Comparison of ENCODE assay signal across 14 mouse cellular contexts in the genomic region with DNA sequence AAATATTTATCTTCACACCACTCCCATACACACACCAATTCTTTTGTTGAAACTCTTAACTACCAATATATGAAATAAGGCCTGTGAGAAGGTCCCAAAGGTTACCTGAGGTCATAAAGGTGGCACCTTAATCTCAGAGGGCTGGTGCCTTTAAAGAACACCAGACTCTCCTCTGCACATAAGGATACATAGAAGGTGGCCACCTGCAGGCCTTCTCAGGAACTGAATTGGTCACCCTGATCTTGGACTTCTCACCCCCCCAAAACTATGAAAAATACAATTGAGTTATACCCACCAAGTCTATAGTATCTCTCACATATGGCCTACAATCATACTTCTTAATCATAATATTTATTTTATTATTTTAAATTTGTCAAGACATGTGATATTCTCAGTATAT. TPM values are rescaled to one million over a fixed set of nuclear protein-coding genes. Genes with fewer than 3 reads are reported as not detected.
A peak's percentile ranks its signal among the peaks of the same experiment; 100 is the strongest.
DNase-seq lines count a peak whose midpoint lies in the region; ATAC-seq and TF ChIP-seq lines count a peak whose summit lies in the region.
"Had no signal": no experiment of that assay in that cellular context is flagged by ENCODE, and none has a peak within 500 bp of the region (broad histone marks: within the 10 kb centered on the region; RNA-seq: fewer than 3 reads in every experiment).

No protein-coding gene starts in this region.

- TF ChIP-seq EP300 in heart, adult 2 months (IDR thresholded peaks at IDR 0.05; ENCODE audit: insufficient read depth, low read depth, low read length): no peak
- TF ChIP-seq EP300 in MEL (IDR thresholded peaks at IDR 0.05; ENCODE audit: low read depth in 1 of 2, low read length in 2 of 2): no peak

- TF ChIP-seq RAD21 in MEL (IDR thresholded peaks at IDR 0.05; ENCODE audit: low read depth, low read length): peak; percentile 30

- no peaks in the 10 kb centered on the region for H3K9me3 ChIP-seq in lung, embryonic 14.5 days (ENCODE audit: low read depth, low read length)
- H3K9me3 ChIP-seq in MEL (replicated peaks; ENCODE audit: insufficient read depth, low read length): no peaks in the 10 kb centered on the region
- H3K9me3 ChIP-seq: embryonic facial prominence, embryonic 13.5 days; heart, embryonic 15.5 days; limb, embryonic 13.5 days; midbrain, embryonic 12.5 days had no signal

- no peaks in the 10 kb centered on the region for H3K79me2 ChIP-seq in heart, adult 2 months (replicated peaks; ENCODE audit: control insufficient read depth, insufficient read depth, low read length)
- H3K79me2 ChIP-seq in MEL (ENCODE audit: control insufficient read depth, insufficient read depth, low read length, poor library complexity): no peaks in the 10 kb centered on the region

- no peaks in the 10 kb centered on the region for H3K36me3 ChIP-seq in heart, adult 2 months (ENCODE audit: control insufficient read depth, insufficient read depth, low read length)
- no peaks in the 10 kb centered on the region for H3K36me3 ChIP-seq in lung, embryonic 14.5 days (ENCODE audit: insufficient read depth)
- no peaks in the 10 kb centered on the region for H3K36me3 ChIP-seq in MEL (ENCODE audit: control insufficient read depth in 1 of 2, insufficient read depth in 2 of 2, low read length in 2 of 2)
- H3K36me3 ChIP-seq: heart, embryonic 15.5 days; midbrain, embryonic 12.5 days had no signal

- intact Hi-C loops in heart, adult 2 months (cut with DNase I): no loop called here
- intact Hi-C loops in heart, postnatal 25 days (cut with DNase I): loop anchor here (10.0 kb wide), 1 partner anchor 264 kb away; no protein-coding TSS in a partner anchor

- H3K27ac ChIP-seq in heart, adult 2 months: no peak overlapping the region
- no peak overlapping the region for H3K27ac ChIP-seq in lung, embryonic 14.5 days (ENCODE audit: low read depth)
- H3K27ac ChIP-seq in MEL (ENCODE audit: control insufficient read depth, low read depth, low read length): no peak overlapping the region
- H3K27ac ChIP-seq: embryonic facial prominence, embryonic 13.5 days; heart, embryonic 15.5 days; limb, embryonic 13.5 days; midbrain, embryonic 12.5 days had no signal

- H3K4me2 ChIP-seq in lung, embryonic 14.5 days: no peak overlapping the region
- H3K4me2 ChIP-seq: embryonic facial prominence, embryonic 13.5 days; heart, embryonic 15.5 days; limb, embryonic 13.5 days; midbrain, embryonic 12.5 days had no signal

- no peak overlapping the region for H3K4me3 ChIP-seq in heart, adult 2 months
- H3K4me3 ChIP-seq in lung, embryonic 14.5 days (ENCODE audit: low read depth, low read length): no peak overlapping the region
- H3K4me3 ChIP-seq in lung, adult 2 months (replicated peaks; ENCODE audit: extremely low read depth, low read depth, low read length): no peak overlapping the region
- H3K4me3 ChIP-seq in MEL (ENCODE audit: control insufficient read depth in 1 of 2, insufficient read depth in 1 of 2, low read depth in 2 of 2, low read length in 2 of 2): no peak overlapping the region
- H3K4me3 ChIP-seq: embryonic facial prominence, embryonic 13.5 days; heart, embryonic 15.5 days; limb, embryonic 13.5 days; midbrain, embryonic 12.5 days had no signal

- ATAC-seq in lung, embryonic 14.5 days (ENCODE audit: insufficient read depth): no peak
- ATAC-seq in megakaryocyte, adult 5-6 weeks (ENCODE audit: poor library complexity, severe bottlenecking): peak; percentile 68
- ATAC-seq in cerebellum, adult (ENCODE audit: insufficient number of reproducible peaks, low FRiP score, low TSS enrichment): no peak

- H3K4me1 ChIP-seq in heart, adult 2 months (ENCODE audit: control insufficient read depth, insufficient read depth, low read length): no peaks in the 10 kb centered on the region
- no peaks in the 10 kb centered on the region for H3K4me1 ChIP-seq in lung, embryonic 14.5 days (ENCODE audit: insufficient read depth)
- H3K4me1 ChIP-seq in lung, adult 2 months (ENCODE audit: control insufficient read depth, insufficient read depth, low read length): no peaks in the 10 kb centered on the region
- no peaks in the 10 kb centered on the region for H3K4me1 ChIP-seq in MEL (ENCODE audit: control insufficient read depth in 1 of 2, insufficient read depth in 2 of 2, low read length in 2 of 2)
- H3K4me1 ChIP-seq: embryonic facial prominence, embryonic 13.5 days; heart, embryonic 15.5 days; limb, embryonic 13.5 days; midbrain, embryonic 12.5 days had no signal

- H3K27me3 ChIP-seq in heart, adult 2 months (ENCODE audit: control insufficient read depth, insufficient read depth, low read length): no peaks in the 10 kb centered on the region
- no peaks in the 10 kb centered on the region for H3K27me3 ChIP-seq in lung, embryonic 14.5 days (ENCODE audit: insufficient read depth, low read length)
- H3K27me3 ChIP-seq in MEL (ENCODE audit: control insufficient read depth in 1 of 2, insufficient read depth in 2 of 2, low read length in 2 of 2): no peaks in the 10 kb centered on the region
- H3K27me3 ChIP-seq: embryonic facial prominence, embryonic 13.5 days; heart, embryonic 15.5 days; limb, embryonic 13.5 days; midbrain, embryonic 12.5 days had no signal

- peak; percentile 71 for TF ChIP-seq CTCF in heart, adult 2 months (IDR thresholded peaks at IDR 0.05)
- TF ChIP-seq CTCF in lung, embryonic 14.5 days (IDR thresholded peaks at IDR 0.05; ENCODE audit: low read depth): peak; percentile 50
- TF ChIP-seq CTCF in lung, adult 2 months (IDR thresholded peaks at IDR 0.05; ENCODE audit: insufficient read depth, low read length): no peak
- peak; percentile 28 to 52 (median 34); a peak in 4 of 6 replicates for TF ChIP-seq CTCF in MEL (IDR thresholded peaks at IDR 0.05 in 2 of 3, conservative IDR thresholded peaks at IDR 0.05 in 1 of 3; ENCODE audit: control insufficient read depth in 1 of 3, insufficient read depth in 1 of 3, low read depth in 2 of 3, low read length in 3 of 3, poor library complexity in 1 of 3, severe bottlenecking in 1 of 3)

- no peak for TF ChIP-seq POLR2A in heart, adult 2 months (IDR thresholded peaks at IDR 0.05; ENCODE audit: insufficient read depth, low read depth, low read length)
- TF ChIP-seq POLR2A in lung, adult 2 months (IDR thresholded peaks at IDR 0.05; ENCODE audit: borderline replicate concordance, extremely low read depth, low read depth, low read length): no peak
- TF ChIP-seq POLR2A in MEL (IDR thresholded peaks at IDR 0.05; ENCODE audit: control insufficient read depth in 1 of 2, insufficient read depth in 1 of 2, low read depth in 1 of 2, low read length in 2 of 2, poor library complexity in 1 of 2): no peak

- no peak for DNase-seq in heart, adult 2 months
- DNase-seq in heart, postnatal 25 days (ENCODE audit: low spot score): no peak
- peak; percentile 25 for DNase-seq in lung, embryonic 14.5 days
- DNase-seq in lung, adult 2 months: no peak
- peak; percentile 28 for DNase-seq in MEL (ENCODE audit: low read depth, low spot score)
- DNase-seq in urinary bladder, postnatal 14 days (ENCODE audit: low spot score): no peak
- DNase-seq: adrenal gland, adult 8-10 months; cerebellum, adult 2 months had no signal

- no peak overlapping the region for H3K9ac ChIP-seq in heart, adult 2 months (ENCODE audit: low read depth, low read length)
- H3K9ac ChIP-seq in lung, embryonic 14.5 days: no peak overlapping the region
- no peak overlapping the region for H3K9ac ChIP-seq in MEL (ENCODE audit: control insufficient read depth, low read depth, low read length, poor library complexity, severe bottlenecking)
- H3K9ac ChIP-seq: embryonic facial prominence, embryonic 13.5 days; heart, embryonic 15.5 days; limb, embryonic 13.5 days; midbrain, embryonic 12.5 days had no signal

TF ChIP-seq in MEL, 35 proteins besides CTCF, POLR2A, EP300 and RAD21:
- no peak for TF ChIP-seq MAZ (IDR thresholded peaks at IDR 0.05; ENCODE audit: low read depth, low read length)
- no peak for TF ChIP-seq E2F4 (IDR thresholded peaks at IDR 0.05; ENCODE audit: borderline replicate concordance, low read depth, low read length)
- no peak for TF ChIP-seq USF1 (IDR thresholded peaks at IDR 0.05; ENCODE audit: low read depth, low read length)
- no peak for TF ChIP-seq ZNF384 (IDR thresholded peaks at IDR 0.05; ENCODE audit: low read depth, low read length)
- no peak for TF ChIP-seq JUND (IDR thresholded peaks at IDR 0.05; ENCODE audit: low read depth, low read length)
- peak; percentile 61 for TF ChIP-seq SMC3 (IDR thresholded peaks at IDR 0.05; ENCODE audit: low read depth, low read length)
- no peak for TF ChIP-seq RCOR1 (IDR thresholded peaks at IDR 0.05; ENCODE audit: low read depth, low read length)

RNA-seq across cellular contexts. Expression of a gene that starts 43.3 kb away (rescaled TPM):
- 100 to 1,000 TPM in 1 of 2 experiments, 10 to 100 TPM in 1; 97.9 to 124 TPM for total RNA-seq in heart, adult 2 months (2021)
- polyA plus RNA-seq in heart, adult 2 months (2012; rRNA removed): 16.2 and 29.1 TPM in 2 replicates
- 10 to 100 TPM; 74.7 to 84.6 TPM for total RNA-seq in heart, postnatal 25 days (2021)
- 30.8 and 31.6 TPM in 2 replicates for polyA plus RNA-seq in lung, embryonic 14.5 days (2014; fragmentation: Nextera tagmentation; extraction: Ambion mirVana)
- 5.5 and 8.0 TPM in 2 replicates for polyA plus RNA-seq in lung, adult 2 months (2012; rRNA removed)
- 8.2 and 10.2 TPM in 2 replicates for total RNA-seq in MEL (2012; rRNA removed)
- 10 to 100 TPM in 1 of 2 experiments, not detected in 1; 13.1 TPM for polyA plus RNA-seq in MEL (2012; ENCODE audit: insufficient read depth in 1 of 2, insufficient read length in 2 of 2, low read depth in 1 of 2, low replicate concordance in 2 of 2, missing spikeins in 1 of 2)
- 40.8 and 49.4 TPM in 2 replicates for total RNA-seq in megakaryocyte, adult 5-6 weeks (2015)
- 27.0 and 27.4 TPM in 2 replicates for total RNA-seq in megakaryocyte, adult 5-6 weeks (2017)

Comparison
In these comparisons a context has a peak if more than half of its experiments do, and no peak if none do; other contexts are left out.
1. DNase-seq: peak in lung, embryonic 14.5 days (single experiment) and MEL (single experiment); none in heart, adult 2 months (0 of 2), heart, postnatal 25 days (single experiment), lung, adult 2 months (single experiment) and urinary bladder, postnatal 14 days (single experiment).